Mouse (Mus musculus) embryonic facial prominence, embryonic 13.5 days (tissue): ENCODE measurements around the gene Tmem120a. TPM values are rescaled to one million over a fixed set of nuclear protein-coding genes. Genes with fewer than 3 reads are reported as not detected.
A peak's percentile ranks its signal among the peaks of the same experiment; 100 is the strongest.

Source experiments
- ATAC-seq: fragments of 200-750 bp; cut with Nextera tagmentation; 2 replicates; pipeline ENCODE4 v1.8.0; 2017; ENCODE audit warnings: low read depth; ENCODE audit not compliant: insufficient number of reproducible peaks, insufficient read depth, low FRiP score, low TSS enrichment
- H3K27ac ChIP-seq: fragments of 300-500 bp; sonication (generic); 2 replicates; pipeline ENCODE4 v1.5.1; 2015; ENCODE audit warnings: moderate library complexity, mild to moderate bottlenecking, inconsistent platforms
- H3K27me3 ChIP-seq: fragments of 300-500 bp; sonication (generic); 2 replicates; pipeline ENCODE4 v1.6.1; 2015; ENCODE audit warnings: mild to moderate bottlenecking, inconsistent platforms
- H3K36me3 ChIP-seq: fragments of 300-500 bp; sonication (generic); 2 replicates; pipeline ENCODE4 v1.6.1; 2015; ENCODE audit warnings: mild to moderate bottlenecking, inconsistent platforms
- H3K4me1 ChIP-seq: fragments of 300-500 bp; sonication (generic); 2 replicates; pipeline ENCODE4 v1.6.1; 2015; ENCODE audit warnings: inconsistent platforms
- H3K4me2 ChIP-seq: fragments of 300-500 bp; sonication (generic); 2 replicates; pipeline ENCODE4 v1.6.1; 2015; ENCODE audit warnings: moderate library complexity, mild to moderate bottlenecking, inconsistent platforms
- H3K4me3 ChIP-seq: fragments of 300-500 bp; sonication (generic); 2 replicates; pipeline ENCODE4 v1.5.1; 2015; ENCODE audit warnings: mild to moderate bottlenecking, inconsistent platforms
- H3K9ac ChIP-seq: fragments of 300-500 bp; sonication (generic); 2 replicates; pipeline ENCODE4 v1.6.1; 2015; ENCODE audit warnings: mild to moderate bottlenecking, inconsistent platforms
- H3K9me3 ChIP-seq: fragments of 300-500 bp; sonication (generic); 2 replicates; pipeline ENCODE4 v1.6.1; 2016; ENCODE audit warnings: inconsistent platforms
- WGBS: fragments of 180-500 bp; shearing (Covaris S2); methylation state at CpG from one replicate; pipeline ENCODE4 v1.1.7; 2015; ENCODE audit warnings: mixed read lengths; 5-methylcytosine and 5-hydroxymethylcytosine counted together
- polyA plus RNA-seq: library from polyadenylated mRNA; unstranded; fragments of >200 nt; fragmentation: Nextera tagmentation; extraction: Ambion mirVana; gene quantifications from 2 replicates; pipeline ENCODE4 v1.2.1, GENCODE M21; 2015

Tmem120a gene
- polyA plus RNA-seq, 1 experiment from 2014 or later, result 46.8 TPM

DNA sequence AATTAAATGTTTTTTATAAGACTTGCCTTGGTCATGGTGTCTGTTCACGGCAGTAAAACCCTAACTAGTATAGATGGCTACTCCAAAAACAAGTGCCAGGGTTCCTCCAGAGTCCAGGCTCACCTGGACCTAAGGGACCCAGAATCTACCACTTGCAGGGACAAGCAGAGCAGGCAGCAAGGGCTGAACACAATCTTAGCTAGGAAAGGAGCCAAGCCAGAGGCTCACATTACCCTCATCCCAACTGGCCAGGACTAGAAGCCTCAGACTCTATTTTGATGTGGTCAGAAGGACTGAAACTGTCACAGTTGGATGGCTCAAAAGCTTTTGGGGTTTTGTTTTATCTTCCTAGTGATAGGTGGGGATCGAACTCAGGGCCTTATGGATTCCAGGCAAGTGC, 7.3 kb upstream of the Tmem120a start:
- Histone ChIP-seq H3K4me2 (no peak overlapping the region), H3K36me3 (no peaks in the 10 kb centered on the region), H3K27me3 (no peaks in the 10 kb centered on the region), H3K27ac (no peak overlapping the region), H3K9me3 (0 out of 2 replicates have a peak, but pooled peaks cover 3% of the 10 kb centered on the region), H3K4me1 (no peaks in the 10 kb centered on the region), H3K4me3 (no peak overlapping the region), H3K9ac (no peak overlapping the region)
- WGBS, result 66% methylated on average over 2 of the region's 2 CpGs
- no peak for ATAC-seq

DNA sequence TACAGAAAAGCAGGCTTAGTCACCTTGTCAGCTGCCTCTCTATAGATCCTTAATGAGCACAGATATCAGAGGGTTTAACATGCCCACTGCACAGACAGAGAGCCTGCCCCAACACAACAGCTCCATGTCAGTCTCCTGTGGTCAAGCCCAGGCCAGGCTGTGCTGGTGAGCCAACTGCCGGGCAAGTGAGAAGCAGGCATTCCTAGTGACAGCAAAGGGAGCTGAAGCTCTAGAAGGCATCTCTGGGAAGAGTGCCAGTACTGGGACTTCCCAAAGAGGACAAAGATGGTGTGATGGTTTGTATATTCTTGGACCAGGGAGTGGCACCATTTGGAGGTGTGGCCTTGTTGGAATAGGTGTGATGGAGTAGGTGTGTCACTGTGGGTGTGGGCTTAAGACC, 6.8 kb upstream of the Tmem120a start:
- 76% methylated on average over 1 of the region's 1 CpGs for WGBS
- no peak overlapping the region for H3K9ac ChIP-seq
- ATAC-seq, result no peak
- H3K27ac ChIP-seq, result no peak overlapping the region
- H3K4me1 ChIP-seq, result no peaks in the 10 kb centered on the region
- no peak overlapping the region for H3K4me2 ChIP-seq
- H3K36me3 ChIP-seq, result no peaks in the 10 kb centered on the region
- 0 out of 2 replicates have a peak, but pooled peaks cover 3% of the 10 kb centered on the region for H3K9me3 ChIP-seq
- no peaks in the 10 kb centered on the region for H3K27me3 ChIP-seq
- no peak overlapping the region for H3K4me3 ChIP-seq

DNA sequence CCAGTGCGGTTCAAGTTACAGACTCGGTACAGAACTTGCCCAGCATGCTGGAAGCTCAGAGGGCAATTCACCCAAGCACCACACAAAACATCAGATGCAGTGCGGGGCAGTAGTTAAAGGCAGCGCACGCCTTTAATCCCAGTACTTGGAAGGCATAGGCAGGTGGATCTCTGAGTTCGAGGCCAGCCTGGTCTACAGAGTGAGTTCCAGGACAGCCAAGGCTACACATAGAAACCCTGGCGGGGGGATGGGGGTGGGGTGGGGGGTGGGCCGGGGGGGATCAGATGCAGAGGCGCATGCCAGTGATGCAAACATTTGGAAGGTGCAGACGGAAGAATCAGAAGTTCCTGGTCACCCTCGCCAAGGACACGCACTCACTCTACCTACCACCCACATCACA, 494 bp upstream of the Tmem120a start:
- Histone ChIP-seq H3K4me2 (peak overlapping the region; percentile 91), H3K27me3 (no peaks in the 10 kb centered on the region), H3K9ac (peak overlapping the region; percentile 87), H3K9me3 (0 out of 2 replicates have a peak, but pooled peaks cover 3% of the 10 kb centered on the region), H3K36me3 (peaks cover 19% of the 10 kb centered on the region), H3K27ac (peak overlapping the region; percentile 75), H3K4me3 (peak overlapping the region; percentile 88), H3K4me1 (peaks cover 17% of the 10 kb centered on the region)
- WGBS, result 17% methylated on average over 12 of the region's 12 CpGs
- ATAC-seq, result no peak

DNA sequence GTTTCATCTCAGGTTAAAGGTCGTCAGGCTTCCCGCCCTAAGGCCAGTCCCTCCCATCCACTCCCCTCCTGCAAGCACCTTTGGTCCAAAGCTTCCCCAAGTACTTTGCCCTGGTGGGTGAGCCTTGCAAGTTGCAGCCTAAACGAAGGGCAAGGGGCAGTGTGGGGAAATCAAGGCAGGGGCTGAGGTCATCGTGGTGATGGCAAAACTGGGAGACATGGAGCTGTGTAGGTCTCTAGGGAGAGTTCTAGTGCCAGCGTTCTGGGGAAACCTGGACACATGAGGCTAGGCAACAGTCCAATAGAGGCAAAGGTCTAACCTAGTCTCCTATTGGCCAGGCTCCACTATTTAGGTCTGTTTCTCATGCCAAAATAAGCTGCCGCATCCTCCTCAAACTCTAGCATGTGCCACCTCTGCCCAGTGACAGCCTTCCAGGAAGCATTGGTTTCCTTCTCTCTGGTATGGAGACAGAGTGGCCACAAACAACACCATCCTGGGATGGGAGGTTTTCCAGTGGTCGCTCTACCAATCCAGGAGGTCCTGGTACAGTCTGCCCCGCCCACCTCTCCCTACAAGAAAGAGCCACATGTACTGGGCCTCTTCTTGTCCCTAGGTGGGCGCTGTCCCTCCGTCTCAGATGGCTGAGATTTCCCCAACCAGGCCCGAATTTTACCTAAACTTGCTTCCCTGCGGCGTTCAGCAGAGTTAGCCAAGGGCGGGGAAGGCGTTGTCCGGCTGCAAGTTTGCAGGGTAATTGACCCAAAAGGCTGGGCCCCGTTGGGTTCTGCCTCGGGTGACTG, 1.1 kb downstream of the Tmem120a start:
- H3K4me2 ChIP-seq, result peak overlapping the region; percentile 91
- no peak for ATAC-seq
- no peaks in the 10 kb centered on the region for H3K27me3 ChIP-seq
- 16% methylated on average over 18 of the region's 18 CpGs for WGBS
- H3K4me1 ChIP-seq, result peaks cover 17% of the 10 kb centered on the region
- peak overlapping the region; percentile 87 for H3K9ac ChIP-seq
- H3K36me3 ChIP-seq, result peaks cover 24% of the 10 kb centered on the region
- H3K4me3 ChIP-seq, result peak overlapping the region; percentile 88
- 0 out of 2 replicates have a peak, but pooled peaks cover 3% of the 10 kb centered on the region for H3K9me3 ChIP-seq
- 0 out of 2 replicates have a peak overlapping the region, but pooled peaks have one; percentile 33 for H3K27ac ChIP-seq

DNA sequence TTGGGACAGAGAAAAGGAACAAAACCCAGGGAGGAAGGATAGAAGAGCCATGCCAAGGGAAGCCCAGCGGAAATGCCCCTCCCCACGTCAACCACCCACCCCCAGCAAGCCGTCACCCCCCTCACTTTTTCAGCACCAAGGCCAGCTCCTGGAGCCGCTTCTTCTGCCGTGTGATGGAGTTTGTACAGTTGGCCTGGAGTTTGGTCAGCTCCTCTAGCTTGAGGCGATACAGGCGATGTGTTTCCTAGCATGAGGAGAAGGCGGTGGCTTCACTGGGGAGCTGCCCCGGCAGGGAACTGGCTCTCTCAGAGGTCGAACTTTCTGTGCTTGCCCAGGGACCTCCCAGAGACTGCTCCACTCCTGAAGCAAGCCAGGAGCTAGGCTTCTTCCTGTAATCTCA, 2.1 kb downstream of the Tmem120a start:
- peaks cover 31% of the 10 kb centered on the region for H3K36me3 ChIP-seq
- no peak overlapping the region for H3K27ac ChIP-seq
- H3K4me3 ChIP-seq, result no peak overlapping the region
- no peak for ATAC-seq
- no peak overlapping the region for H3K4me2 ChIP-seq
- H3K9ac ChIP-seq, result no peak overlapping the region
- 47% methylated on average over 10 of the region's 10 CpGs for WGBS
- no peaks in the 10 kb centered on the region for H3K27me3 ChIP-seq
- no peaks in the 10 kb centered on the region for H3K9me3 ChIP-seq
- H3K4me1 ChIP-seq, result peaks cover 17% of the 10 kb centered on the region

DNA sequence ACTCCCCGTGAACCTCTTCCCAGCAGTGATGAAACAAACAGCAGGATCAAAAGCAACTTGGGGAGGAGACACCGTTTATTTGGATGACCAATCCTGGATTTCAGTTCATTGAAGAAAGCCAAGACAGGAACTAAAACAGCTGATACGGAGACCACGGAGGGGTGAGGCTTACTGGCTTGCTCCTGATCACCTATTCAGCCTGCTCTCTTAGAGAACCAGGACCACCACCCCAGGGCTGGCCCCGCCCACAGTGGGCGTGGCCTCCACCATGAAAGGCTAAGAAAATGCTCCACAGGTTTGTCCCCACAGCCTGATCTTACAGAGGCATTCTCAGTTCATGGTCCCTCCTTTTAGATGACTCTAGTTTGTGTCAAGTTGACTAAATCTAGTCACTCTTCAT, 6.0 kb downstream of the Tmem120a start:
- ATAC-seq, result no peak
- 22% methylated on average over 6 of the region's 6 CpGs for WGBS
- Histone ChIP-seq H3K27ac (no peak overlapping the region), H3K27me3 (no peaks in the 10 kb centered on the region), H3K9ac (no peak overlapping the region), H3K9me3 (no peaks in the 10 kb centered on the region), H3K4me1 (peaks cover 8% of the 10 kb centered on the region), H3K4me2 (no peak overlapping the region), H3K4me3 (no peak overlapping the region), H3K36me3 (peaks cover 70% of the 10 kb centered on the region)

DNA sequence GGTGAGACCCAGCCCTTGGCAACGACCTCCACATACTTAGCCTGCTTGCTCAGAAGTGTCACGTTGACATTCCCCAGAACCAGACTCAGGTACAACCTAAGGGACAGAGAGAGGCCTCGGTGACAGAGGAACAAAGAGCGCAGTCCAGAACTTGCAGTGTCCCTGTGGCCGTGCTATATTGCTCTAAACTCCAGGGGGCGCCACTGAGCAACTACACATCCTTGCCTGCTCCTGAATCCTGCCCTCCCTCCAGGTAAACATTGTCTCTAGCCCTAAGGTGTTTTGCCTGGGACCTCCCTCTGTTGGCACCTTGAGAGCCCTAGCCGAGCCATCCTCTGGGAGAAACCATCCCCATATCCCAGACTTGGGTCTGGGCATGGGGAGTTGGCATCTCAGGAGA, 7.1 kb downstream of the Tmem120a start:
- Histone ChIP-seq H3K9me3 (no peaks in the 10 kb centered on the region), H3K27ac (no peak overlapping the region), H3K4me2 (no peak overlapping the region), H3K4me1 (no peaks in the 10 kb centered on the region), H3K36me3 (peaks cover 81% of the 10 kb centered on the region), H3K9ac (no peak overlapping the region), H3K27me3 (no peaks in the 10 kb centered on the region), H3K4me3 (no peak overlapping the region)
- WGBS, result 76% methylated on average over 7 of the region's 7 CpGs
- no peak for ATAC-seq

DNA sequence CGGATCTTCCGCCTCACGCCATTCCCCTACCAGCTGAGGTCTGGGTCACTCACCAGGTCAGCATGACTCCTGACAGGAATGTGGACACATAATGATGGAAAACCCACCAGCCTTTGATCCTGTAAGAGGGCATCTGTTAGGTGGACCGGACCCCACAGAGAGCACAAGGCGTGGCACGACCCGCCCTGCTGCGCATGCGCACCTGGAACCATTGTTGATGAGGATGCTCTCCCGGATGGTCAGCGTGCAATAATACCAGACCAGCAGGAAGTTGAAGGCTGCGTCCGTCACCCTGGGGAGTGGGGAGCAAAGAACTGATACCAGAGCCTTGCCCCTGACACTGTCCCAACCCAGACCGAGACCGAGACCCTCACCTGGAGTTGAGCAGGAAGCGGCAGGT, 7.7 kb downstream of the Tmem120a start:
- ATAC-seq, result no peak
- H3K27ac ChIP-seq, result no peak overlapping the region
- WGBS, result 93% methylated on average over 16 of the region's 16 CpGs
- no peaks in the 10 kb centered on the region for H3K9me3 ChIP-seq
- H3K36me3 ChIP-seq, result peaks cover 83% of the 10 kb centered on the region
- no peaks in the 10 kb centered on the region for H3K4me1 ChIP-seq
- H3K9ac ChIP-seq, result no peak overlapping the region
- no peak overlapping the region for H3K4me2 ChIP-seq
- H3K4me3 ChIP-seq, result no peak overlapping the region
- H3K27me3 ChIP-seq, result no peaks in the 10 kb centered on the region

DNA sequence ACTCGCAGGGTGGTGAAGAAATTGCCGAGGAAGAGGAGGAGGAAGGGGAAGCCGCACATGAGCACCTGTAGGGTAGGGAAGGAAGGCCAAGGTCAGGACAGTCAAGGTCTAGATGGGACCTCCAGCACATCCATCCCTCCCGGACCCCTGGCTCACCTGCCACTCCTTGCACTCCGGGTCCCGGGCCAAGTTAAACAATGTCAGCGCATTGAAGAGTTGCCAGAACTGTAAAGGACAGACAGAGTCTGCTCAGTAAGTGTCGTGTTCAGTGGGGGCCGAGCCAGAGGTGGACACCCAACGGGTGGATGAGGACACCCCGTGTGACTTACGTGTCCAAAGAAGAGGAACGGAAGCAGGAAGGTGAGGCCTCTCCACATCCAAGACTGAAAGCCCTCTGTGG, 8.5 kb downstream of the Tmem120a start:
- ATAC-seq, result no peak
- no peaks in the 10 kb centered on the region for H3K4me1 ChIP-seq
- no peaks in the 10 kb centered on the region for H3K27me3 ChIP-seq
- no peak overlapping the region for H3K4me2 ChIP-seq
- 88% methylated on average over 13 of the region's 13 CpGs for WGBS
- peaks cover 83% of the 10 kb centered on the region for H3K36me3 ChIP-seq
- no peaks in the 10 kb centered on the region for H3K9me3 ChIP-seq
- H3K4me3 ChIP-seq, result no peak overlapping the region
- no peak overlapping the region for H3K9ac ChIP-seq
- no peak overlapping the region for H3K27ac ChIP-seq

DNA sequence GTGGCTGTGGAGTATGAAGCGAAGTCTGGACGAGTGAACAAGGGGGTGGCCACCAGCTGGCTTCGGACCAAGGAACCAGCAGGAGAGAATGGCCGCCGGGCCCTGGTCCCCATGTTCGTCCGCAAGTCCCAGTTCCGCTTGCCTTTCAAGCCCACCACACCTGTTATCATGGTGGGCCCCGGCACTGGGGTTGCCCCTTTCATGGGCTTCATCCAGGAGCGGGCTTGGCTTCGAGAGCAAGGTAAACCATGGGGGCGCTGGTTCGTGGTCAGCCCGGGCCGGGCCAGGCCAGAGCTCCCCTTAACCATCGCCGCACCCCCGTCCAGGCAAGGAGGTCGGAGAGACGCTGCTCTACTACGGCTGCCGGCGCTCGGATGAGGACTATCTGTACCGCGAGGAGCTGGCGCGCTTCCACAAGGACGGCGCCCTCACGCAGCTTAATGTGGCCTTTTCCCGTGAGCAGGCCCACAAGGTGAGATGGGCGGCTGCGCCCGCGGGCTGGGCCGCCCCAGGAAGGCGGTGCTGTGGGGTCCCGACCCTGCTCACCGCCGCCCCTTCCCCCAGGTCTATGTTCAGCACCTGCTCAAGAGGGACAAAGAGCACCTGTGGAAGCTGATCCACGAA, 10.1 kb downstream of the Tmem120a start:
- 93% methylated on average over 42 of the region's 42 CpGs for WGBS
- no peaks in the 10 kb centered on the region for H3K4me1 ChIP-seq
- H3K27ac ChIP-seq, result no peak overlapping the region
- no peak overlapping the region for H3K9ac ChIP-seq
- H3K36me3 ChIP-seq, result peaks cover 87% of the 10 kb centered on the region
- H3K4me2 ChIP-seq, result no peak overlapping the region
- no peak for ATAC-seq
- H3K4me3 ChIP-seq, result no peak overlapping the region
- no peaks in the 10 kb centered on the region for H3K9me3 ChIP-seq
- no peaks in the 10 kb centered on the region for H3K27me3 ChIP-seq

DNA sequence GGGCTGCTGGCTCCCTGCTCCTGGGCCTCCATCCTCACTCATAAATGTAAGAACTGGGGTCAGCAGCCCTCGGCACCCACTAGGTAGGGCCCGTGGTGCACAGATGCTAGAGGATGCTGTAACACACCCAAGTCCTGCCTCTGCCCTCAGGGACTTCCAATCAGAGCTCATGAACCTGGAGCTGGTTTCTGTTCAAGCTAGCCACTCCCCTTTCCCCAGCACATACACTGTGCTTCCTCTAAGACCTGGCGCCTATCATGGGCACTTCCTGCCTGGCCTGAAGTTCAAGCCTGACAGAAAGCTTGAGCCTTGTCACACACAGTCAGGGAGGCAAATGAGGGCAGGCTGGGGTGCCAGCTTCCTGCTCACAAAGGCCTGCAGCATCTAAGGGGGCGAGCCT, 11.2 kb downstream of the Tmem120a start:
- Histone ChIP-seq H3K4me2 (no peak overlapping the region), H3K36me3 (peaks cover 98% of the 10 kb centered on the region), H3K27ac (no peak overlapping the region), H3K9ac (no peak overlapping the region), H3K4me3 (no peak overlapping the region), H3K4me1 (no peaks in the 10 kb centered on the region), H3K27me3 (no peaks in the 10 kb centered on the region), H3K9me3 (no peaks in the 10 kb centered on the region)
- WGBS, result 82% methylated on average over 4 of the region's 4 CpGs
- no peak for ATAC-seq

DNA sequence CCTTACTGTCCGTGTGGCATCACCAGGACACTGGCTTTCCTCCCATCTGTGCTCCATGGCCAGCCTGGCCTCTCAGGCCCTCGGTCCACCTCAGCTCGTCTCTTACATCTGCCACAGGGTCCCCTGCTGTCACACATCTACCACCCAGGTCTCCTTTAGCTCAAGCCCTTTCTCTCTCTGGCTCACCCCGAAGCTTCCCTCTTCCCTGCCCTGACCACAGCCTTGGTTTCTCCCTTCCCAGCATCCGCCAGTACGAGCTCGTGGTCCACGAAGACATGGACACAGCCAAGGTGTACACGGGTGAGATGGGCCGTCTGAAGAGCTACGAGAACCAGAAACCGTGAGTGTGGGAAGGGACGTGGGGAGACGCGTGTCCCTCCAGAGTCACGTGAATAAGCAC, 12.9 kb downstream of the Tmem120a start:
- H3K36me3 ChIP-seq, result peaks cover 83% of the 10 kb centered on the region
- no peak overlapping the region for H3K4me3 ChIP-seq
- no peak overlapping the region for H3K27ac ChIP-seq
- H3K27me3 ChIP-seq, result no peaks in the 10 kb centered on the region
- no peaks in the 10 kb centered on the region for H3K9me3 ChIP-seq
- H3K4me1 ChIP-seq, result peaks cover 13% of the 10 kb centered on the region
- no peak for ATAC-seq
- no peak overlapping the region for H3K4me2 ChIP-seq
- no peak overlapping the region for H3K9ac ChIP-seq
- 92% methylated on average over 16 of the region's 16 CpGs for WGBS
